Mouse (Mus musculus) gastrocnemius, adult 18-20 months (tissue): ENCODE data around the gene Sox30. TPM values are rescaled to one million over a fixed set of nuclear protein-coding genes. Genes with fewer than 3 reads are reported as not detected.

ENCODE experiments used
- DNase-seq: peaks from one replicate; pipeline ENCODE4 v3.0.0; 2021; ENCODE audit warnings: low spot score
- long read RNA-seq, 2 experiments: library from polyadenylated mRNA; stranded (forward); transcript quantifications; one replicate each; pipeline ENCODE4 v2.0.0; 2021
- total RNA-seq, 2 experiments: library from RNA; stranded (reverse); gene quantifications; 2 replicates each; pipeline ENCODE4 v1.2.3; 2021

Gene Sox30
- total RNA-seq, result not detected
- long read RNA-seq, experiment 1, result 0 reads
- long read RNA-seq, experiment 2, result 0 reads

- DNase-seq, result no peak
Measured at GRCm38 (mm10) chr11:45979946-45980892, at the start of gene Sox30. Gene Sox30, plus strand, starts transcription at chr11:45980310.

GRCm38 (mm10) chr11:45932771-45933170 lies 47.3 kb upstream of the Sox30 start:
- DNase-seq, result no peak

DNA sequence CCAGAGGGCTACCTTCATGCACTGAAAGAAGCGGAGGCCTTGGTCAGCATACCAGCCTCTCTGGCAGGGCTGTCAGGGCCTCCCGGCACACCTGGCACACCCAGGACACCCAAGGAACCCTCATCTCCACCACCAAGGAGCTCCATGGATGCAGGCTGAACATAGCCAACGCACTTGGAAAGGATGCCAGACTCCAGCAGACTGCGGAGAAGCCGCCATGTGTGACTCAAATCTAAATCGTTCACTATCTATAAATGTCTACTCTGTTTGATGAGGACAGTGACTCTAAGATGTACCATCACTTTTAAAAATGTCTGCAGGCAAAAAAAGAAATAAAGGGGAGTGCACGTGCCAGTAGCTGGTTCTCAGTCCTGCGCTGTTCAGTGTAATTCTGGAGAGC lies 42.6 kb upstream of the Sox30 start:
- DNase-seq, result no peak

DNA sequence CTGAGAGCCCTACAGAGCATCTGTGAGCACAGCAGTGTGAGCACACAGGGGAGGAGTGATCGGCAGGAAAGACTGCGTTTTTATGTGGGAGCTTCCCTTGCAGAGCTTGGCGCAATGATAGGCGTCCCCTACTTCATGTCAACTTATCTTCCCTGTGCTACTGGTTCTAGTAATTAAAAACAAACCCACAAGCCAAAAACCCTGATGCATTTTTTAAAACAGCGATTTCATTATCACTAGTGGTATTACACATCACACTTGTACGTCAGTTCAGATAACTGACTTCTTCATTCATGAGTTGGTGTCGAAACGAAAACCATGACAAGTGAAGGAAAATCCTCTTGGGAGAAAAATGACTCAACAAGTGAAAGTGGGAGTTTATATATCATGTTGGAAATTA lies 41.2 kb upstream of the Sox30 start:
- DNase-seq, result no peak

DNA sequence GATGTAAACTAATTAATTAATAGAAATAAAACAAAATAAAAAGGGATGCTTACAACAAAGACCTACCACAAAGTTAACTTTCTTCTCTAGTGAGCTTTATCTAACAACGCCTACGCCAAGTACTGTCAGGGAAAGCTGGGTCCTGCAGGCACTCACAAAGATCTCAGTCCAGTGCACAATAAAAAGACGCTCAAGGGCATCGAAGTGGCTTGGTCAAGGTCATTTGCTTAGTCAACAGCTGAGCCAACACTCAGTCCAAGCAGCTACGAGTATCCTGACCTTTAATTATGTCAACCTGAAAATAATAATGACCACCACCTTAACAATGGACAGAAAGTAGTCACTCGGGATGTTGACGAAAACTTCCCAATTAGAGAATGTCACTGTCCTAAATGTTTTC lies 37.8 kb upstream of the Sox30 start:
- no peak for DNase-seq

GRCm38 (mm10) chr11:45943108-45943705 lies 36.9 kb upstream of the Sox30 start:
- DNase-seq, result peak; percentile 35

GRCm38 (mm10) chr11:45943891-45944642 lies 36.0 kb upstream of the Sox30 start:
- DNase-seq, result no peak

DNA sequence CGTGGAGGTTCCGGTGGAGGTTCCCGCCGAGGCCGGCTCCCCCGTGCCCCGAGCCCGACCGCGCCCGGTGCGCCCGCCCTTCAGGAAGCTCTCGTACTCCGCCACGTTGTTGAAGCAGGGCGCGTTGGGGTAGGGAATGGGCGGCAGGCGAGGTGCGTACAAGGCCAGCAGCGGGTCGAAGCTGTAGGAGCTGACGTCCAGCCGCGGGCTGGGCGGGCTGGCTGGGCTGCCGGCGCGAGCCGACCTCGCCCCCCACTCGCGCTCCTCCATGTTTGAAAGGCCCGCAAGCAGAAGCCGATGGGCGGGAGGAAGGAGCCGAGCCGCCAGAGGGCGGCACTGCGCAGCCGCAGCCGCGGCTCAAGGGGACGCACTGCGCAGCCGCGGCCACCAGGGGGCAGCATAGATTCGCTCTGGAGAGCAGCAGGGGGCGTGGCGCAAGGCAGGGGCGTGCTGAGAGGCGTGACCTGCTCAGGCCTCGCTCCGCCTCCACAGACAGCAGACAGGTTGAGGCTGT lies 35.4 kb upstream of the Sox30 start, which contains the start of gene Lsm11:
Gene Lsm11, minus strand, starts transcription at position 293 of the 514 bp plus-strand sequence.
- peak; percentile 97 for DNase-seq

DNA sequence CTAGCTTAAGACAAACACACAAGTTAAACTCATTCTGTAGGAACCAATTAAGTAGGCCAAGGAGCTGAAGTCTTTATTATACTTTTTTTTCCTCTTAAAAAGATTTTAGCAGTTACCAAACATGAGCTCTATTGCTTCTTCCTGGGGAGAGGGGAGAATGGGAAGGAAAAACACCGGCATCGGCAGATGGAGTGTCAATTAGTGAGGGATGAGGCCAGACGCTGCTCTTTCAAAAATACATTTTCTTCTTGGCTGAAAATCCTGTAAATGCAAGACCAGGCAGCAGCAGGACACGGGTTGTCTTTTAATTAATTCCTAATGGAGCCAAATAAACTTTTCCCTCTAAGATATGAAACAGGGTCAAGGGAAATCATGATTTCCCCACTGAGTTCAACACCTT lies 33.3 kb upstream of the Sox30 start:
- no peak for DNase-seq

DNA sequence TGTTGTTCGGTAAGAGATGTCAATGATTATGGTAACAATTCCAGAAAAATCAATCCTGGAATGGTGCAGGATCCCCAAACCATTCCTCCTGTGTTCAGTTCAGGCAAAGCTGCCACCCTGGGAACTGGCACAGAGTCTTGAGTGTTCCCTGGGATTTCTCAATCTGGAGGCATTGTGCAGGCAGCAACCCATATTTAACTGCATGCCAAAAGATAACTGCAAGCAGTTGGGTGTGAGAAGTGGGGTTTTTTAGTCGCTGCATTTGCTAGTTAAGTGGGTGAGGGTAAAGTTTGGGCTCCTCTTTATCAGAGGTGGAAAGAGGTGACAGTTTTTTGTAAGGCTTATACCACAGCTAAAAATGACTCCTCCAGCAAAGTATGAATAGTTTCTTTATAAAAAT lies 32.6 kb upstream of the Sox30 start:
- DNase-seq, result no peak

GRCm38 (mm10) chr11:45955127-45955627 lies 24.9 kb upstream of the Sox30 start, which contains the start of gene Thg1l:
Gene Thg1l, minus strand, starts transcription at chr11:45955494.
- peak; percentile 90 for DNase-seq

DNA sequence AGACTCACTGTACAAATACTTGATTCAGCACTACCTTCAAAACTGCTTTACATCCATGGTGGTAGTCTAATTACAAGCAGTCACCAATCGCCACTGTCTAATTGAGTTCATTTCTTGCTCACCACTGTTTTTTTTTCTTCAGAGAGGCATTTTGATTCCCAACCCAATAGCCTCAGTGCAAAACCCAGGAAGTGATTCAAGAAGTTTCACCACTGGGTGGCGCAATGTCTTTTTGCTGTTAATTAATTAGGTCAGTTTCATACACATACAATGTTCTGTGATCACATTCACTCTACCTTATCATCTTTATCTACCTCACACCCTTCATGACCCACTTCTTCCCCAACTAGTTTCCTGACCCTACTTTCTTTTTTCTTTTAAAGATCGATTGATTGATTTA lies 20.5 kb upstream of the Sox30 start:
- no peak for DNase-seq

- DNase-seq, result no peak
Measured at GRCm38 (mm10) chr11:45960003-45960402, 20.1 kb upstream of the Sox30 start.

GRCm38 (mm10) chr11:45966896-45967295 lies 13.2 kb upstream of the Sox30 start:
- no peak for DNase-seq

DNA sequence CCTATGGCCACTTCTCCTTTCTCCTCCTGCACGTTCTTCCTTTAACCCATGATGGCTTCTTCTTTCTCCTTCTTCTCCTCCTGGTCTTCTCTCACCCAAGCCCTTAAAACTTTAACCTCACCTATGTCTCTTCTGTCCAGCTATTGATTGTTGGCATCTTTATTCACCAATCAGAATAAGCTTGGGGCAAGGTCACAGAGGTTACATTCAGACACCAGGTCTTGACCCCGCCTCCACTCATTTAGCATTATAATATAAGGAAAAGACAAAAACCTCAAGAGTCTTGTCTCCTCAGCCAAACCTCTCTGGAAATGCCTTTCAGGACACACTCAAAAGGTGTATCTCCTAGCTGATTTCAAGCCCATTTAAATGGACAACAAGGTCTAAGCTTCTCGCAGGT lies 11.6 kb upstream of the Sox30 start:
- no peak for DNase-seq

DNA sequence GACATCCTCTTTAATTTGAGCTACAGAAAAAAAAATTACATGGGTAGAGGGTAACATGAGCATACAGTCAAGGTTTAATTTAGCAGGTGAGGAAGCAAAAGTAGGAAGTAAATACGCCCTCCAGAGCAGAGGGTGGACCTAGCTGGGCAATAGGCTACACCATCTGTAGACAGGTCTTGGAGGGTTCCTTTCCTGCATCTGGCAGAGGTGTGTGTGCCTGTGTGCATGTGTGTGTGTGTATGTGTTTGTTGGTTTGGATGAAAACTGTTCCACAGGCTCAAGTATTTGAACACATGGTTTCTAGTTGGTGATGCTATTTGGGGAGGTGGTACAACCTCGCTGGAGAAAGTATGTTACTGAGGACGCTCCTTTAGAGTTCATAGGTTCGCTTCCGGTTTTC lies 6.5 kb upstream of the Sox30 start:
- DNase-seq, result no peak

GRCm38 (mm10) chr11:45974466-45974865 lies 5.6 kb upstream of the Sox30 start:
- no peak for DNase-seq

- DNase-seq, result no peak
Measured at GRCm38 (mm10) chr11:45976061-45976460, 4.0 kb upstream of the Sox30 start.

GRCm38 (mm10) chr11:45980893-45981253 lies 763 bp downstream of the Sox30 start:
- no peak for DNase-seq

GRCm38 (mm10) chr11:45991604-45992003 lies 11.5 kb downstream of the Sox30 start:
- no peak for DNase-seq

GRCm38 (mm10) chr11:45992087-45992486 lies 12.0 kb downstream of the Sox30 start:
- no peak for DNase-seq

- DNase-seq, result peak; percentile 57
Measured at GRCm38 (mm10) chr11:46016061-46016460, 36.0 kb downstream of the Sox30 start.
